Mouse (Mus musculus): Measurements from ENCODE around the gene 2310061I04Rik.

DNA sequence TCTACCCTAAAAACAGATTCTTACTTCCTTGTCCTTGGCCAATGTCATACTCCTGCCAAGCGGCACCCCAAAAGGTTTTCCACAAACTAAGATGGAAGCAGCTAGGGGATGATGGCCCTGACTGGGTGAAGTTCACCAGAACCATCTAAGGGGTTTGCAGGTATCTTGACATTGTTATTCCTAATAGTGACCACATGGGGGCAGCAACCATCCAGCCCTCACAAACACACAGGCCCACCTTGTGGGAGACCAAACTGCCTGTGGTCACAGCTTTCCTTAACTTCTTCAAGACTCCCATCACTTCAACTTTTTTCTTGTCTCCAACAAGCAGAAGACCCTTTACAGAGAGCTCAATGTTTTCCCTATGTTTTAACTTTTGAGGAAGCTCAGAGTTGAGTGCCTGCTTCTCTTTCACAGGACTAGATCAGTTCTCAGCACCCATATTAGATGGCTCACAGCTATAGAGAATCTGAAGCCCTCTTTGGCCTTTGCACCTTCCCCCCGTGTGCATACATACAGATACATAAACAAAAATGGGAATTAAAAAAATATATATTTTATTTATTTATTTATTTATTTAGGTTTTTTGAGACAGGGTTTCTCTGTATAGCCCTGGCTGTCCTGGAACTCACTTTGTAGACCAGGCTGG lies 40.6 kb upstream of the 2310061I04Rik start:
- no peak for TF ChIP-seq POLR2A (IDR thresholded peaks at IDR 0.05; ENCODE audit: low read depth, low read length)
- peak; percentile 92 for TF ChIP-seq CTCF (conservative IDR thresholded peaks at IDR 0.05; ENCODE audit: insufficient read depth, insufficient read length, low read depth, low read length)

Measured in kidney, adult 2 months (tissue).